Mouse (Mus musculus): ENCODE results near the gene Slc39a11. TPM values are rescaled to one million over a fixed set of nuclear protein-coding genes. Genes with fewer than 3 reads are reported as not detected.
A peak's percentile ranks its signal among the peaks of the same experiment; 100 is the strongest.
"Not testable (repeated sequence)": the region's sequence is repeated elsewhere in the genome, so short reads cannot be mapped to it uniquely, and the experiment has no call there.

Gene Slc39a11
- total and polyA plus RNA-seq, 3 experiments, result 5.0 to 9.9 (median 5.3) TPM

DNA sequence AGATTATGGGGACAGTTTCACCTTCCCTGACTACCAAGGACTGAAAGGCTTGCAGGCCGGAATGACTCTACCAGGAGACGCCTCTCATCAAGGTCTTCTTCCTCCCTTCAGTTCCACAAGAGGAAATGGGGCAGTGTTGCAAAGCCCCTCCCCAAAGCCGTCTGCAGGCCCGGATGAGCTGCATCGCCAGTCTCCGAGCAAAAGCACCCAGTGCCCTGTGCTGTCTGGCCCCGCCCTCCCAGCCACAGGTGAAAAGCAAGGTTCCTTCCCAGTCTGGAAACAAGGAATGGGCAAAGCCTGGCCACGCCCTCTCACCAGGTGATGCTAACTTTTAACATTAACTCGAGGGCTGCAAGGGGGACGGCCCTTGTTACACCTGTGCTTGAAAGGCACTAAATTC, 16.8 kb upstream of the Slc39a11 start:
- peaks cover 58% of the 10 kb centered on the region for H3K4me1 ChIP-seq (ENCODE audit: insufficient read depth, low read depth, low read length)
- no peaks in the 10 kb centered on the region for H3K27me3 ChIP-seq (ENCODE audit: insufficient read depth, low read length)
- peak overlapping the region; percentile 63; the same call in 1 of the 2 replicates for H3K4me3 ChIP-seq (ENCODE audit: low read depth, low read length)
- peak; percentile 25; the same call in 1 of the 2 replicates for ATAC-seq (ENCODE audit: extremely low read depth, insufficient number of reproducible peaks, low FRiP score, poor library complexity, severe bottlenecking)
- TF ChIP-seq CTCF (IDR thresholded peaks at IDR 0.05; ENCODE audit: low read depth, low read length) (no peak), GATA1 (IDR thresholded peaks at IDR 0.05; ENCODE audit: borderline replicate concordance, low read length) (no peak), TAL1 (conservative IDR thresholded peaks at IDR 0.05; ENCODE audit: low read depth, low read length) (no peak), GATA2 (IDR thresholded peaks at IDR 0.05; ENCODE audit: borderline replicate concordance, low read depth, low read length) (no peak), POLR2AphosphoS5 (IDR thresholded peaks at IDR 0.05; ENCODE audit: insufficient replicate concordance, low read depth, low read length) (no peak)
- peaks cover 83% of the 10 kb centered on the region for H3K36me3 ChIP-seq (replicated peaks)
- peak; percentile 46 for DNase-seq (ENCODE audit: low spot score)
- H3K9me3 ChIP-seq (replicated peaks), result no peaks in the 10 kb centered on the region

DNA sequence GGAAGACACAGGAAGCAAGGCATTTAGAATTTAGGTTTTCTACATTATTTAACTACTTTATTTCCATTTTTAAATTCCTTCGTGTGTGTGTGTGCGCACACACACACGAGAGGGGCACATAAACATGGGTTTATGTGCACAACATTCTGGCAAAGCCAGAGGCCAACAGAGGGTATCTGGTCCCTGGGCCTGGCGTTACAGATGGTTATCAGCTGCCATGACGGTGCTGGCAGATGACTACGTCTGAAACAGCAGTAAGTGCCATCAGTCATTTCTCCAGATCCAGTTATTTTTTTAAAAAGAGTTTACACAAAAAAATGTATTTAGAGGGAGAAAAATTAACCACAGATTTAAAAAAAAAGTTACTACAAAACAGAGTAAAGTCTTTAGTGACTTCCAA, 16.3 kb upstream of the Slc39a11 start:
- peaks cover 62% of the 10 kb centered on the region for H3K4me1 ChIP-seq (ENCODE audit: insufficient read depth, low read depth, low read length)
- no peak for DNase-seq (ENCODE audit: low spot score)
- H3K9me3 ChIP-seq (replicated peaks), result no peaks in the 10 kb centered on the region
- no peak for TF ChIP-seq POLR2AphosphoS5 (IDR thresholded peaks at IDR 0.05; ENCODE audit: insufficient replicate concordance, low read depth, low read length)
- no peak for TF ChIP-seq TAL1 (conservative IDR thresholded peaks at IDR 0.05; ENCODE audit: low read depth, low read length)
- no peak for TF ChIP-seq CTCF (IDR thresholded peaks at IDR 0.05; ENCODE audit: low read depth, low read length)
- TF ChIP-seq GATA2 (IDR thresholded peaks at IDR 0.05; ENCODE audit: borderline replicate concordance, low read depth, low read length), result no peak
- no peak for TF ChIP-seq GATA1 (IDR thresholded peaks at IDR 0.05; ENCODE audit: borderline replicate concordance, low read length)
- peaks cover 83% of the 10 kb centered on the region for H3K36me3 ChIP-seq (replicated peaks)
- no peak overlapping the region; the same call in 1 of the 2 replicates for H3K4me3 ChIP-seq (ENCODE audit: low read depth, low read length)
- peak; percentile 60 for ATAC-seq (ENCODE audit: extremely low read depth, insufficient number of reproducible peaks, low FRiP score, poor library complexity, severe bottlenecking)
- no peaks in the 10 kb centered on the region for H3K27me3 ChIP-seq (ENCODE audit: insufficient read depth, low read length)

DNA sequence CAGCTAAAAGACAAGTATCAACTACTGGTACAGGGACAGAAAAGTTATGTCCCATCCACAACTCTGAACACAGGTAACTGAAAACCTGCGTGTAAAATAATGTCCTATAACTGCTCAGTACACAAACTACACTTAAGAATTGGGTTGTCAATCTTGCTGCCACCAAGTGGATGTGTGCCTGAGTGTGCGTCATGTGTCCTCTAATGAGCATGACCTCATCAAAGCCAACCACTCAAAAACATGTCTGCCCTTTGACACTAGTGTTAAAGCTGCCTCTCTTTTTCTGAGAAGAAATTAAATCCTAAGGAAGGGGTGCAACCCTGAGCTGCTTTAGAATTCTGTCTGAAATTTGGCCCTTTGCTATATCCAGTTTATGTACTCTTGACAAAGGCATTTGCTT, 14.4 kb upstream of the Slc39a11 start:
- Histone ChIP-seq H3K9me3 (replicated peaks) (no peaks in the 10 kb centered on the region), H3K4me3 (ENCODE audit: low read depth, low read length) (no peak overlapping the region), H3K4me1 (ENCODE audit: insufficient read depth, low read depth, low read length) (peaks cover 52% of the 10 kb centered on the region), H3K27me3 (ENCODE audit: insufficient read depth, low read length) (no peaks in the 10 kb centered on the region), H3K36me3 (replicated peaks) (peaks cover 84% of the 10 kb centered on the region)
- TF ChIP-seq CTCF (IDR thresholded peaks at IDR 0.05; ENCODE audit: low read depth, low read length), result no peak
- TF ChIP-seq TAL1 (conservative IDR thresholded peaks at IDR 0.05; ENCODE audit: low read depth, low read length), result no peak
- TF ChIP-seq GATA1 (IDR thresholded peaks at IDR 0.05; ENCODE audit: borderline replicate concordance, low read length), result no peak
- TF ChIP-seq GATA2 (IDR thresholded peaks at IDR 0.05; ENCODE audit: borderline replicate concordance, low read depth, low read length), result no peak
- TF ChIP-seq POLR2AphosphoS5 (IDR thresholded peaks at IDR 0.05; ENCODE audit: insufficient replicate concordance, low read depth, low read length), result no peak
- ATAC-seq (ENCODE audit: extremely low read depth, insufficient number of reproducible peaks, low FRiP score, poor library complexity, severe bottlenecking) (no peak), DNase-seq (ENCODE audit: low spot score) (no peak)

DNA sequence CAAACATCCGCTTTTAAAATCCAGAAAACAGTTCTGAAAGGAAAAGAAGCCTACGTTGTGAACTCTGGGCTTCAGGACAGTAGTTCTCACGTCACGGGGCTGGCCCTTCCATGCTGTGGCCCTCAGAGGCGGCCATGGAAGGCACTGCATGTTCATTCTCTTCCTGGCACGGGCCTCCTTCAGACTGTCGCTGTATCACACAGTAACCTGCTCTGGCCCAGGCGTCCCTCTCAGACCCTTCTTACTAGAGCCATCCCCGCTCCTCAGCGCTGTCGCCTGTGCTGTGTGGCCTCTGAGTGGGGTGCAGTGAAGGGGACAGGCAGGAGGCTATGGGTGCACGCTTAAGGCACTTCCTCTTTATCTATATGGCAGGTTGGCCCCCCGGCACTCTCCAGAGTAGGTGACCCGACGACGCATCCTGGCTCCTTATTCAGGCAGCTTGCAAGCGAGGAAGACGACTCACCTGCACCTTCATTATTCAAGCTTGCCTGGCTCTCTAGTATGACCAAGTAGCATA, 12.0 kb upstream of the Slc39a11 start:
- peak; percentile 50 for DNase-seq (ENCODE audit: low spot score)
- peaks cover 83% of the 10 kb centered on the region for H3K36me3 ChIP-seq (replicated peaks)
- ATAC-seq (ENCODE audit: extremely low read depth, insufficient number of reproducible peaks, low FRiP score, poor library complexity, severe bottlenecking), result peak; percentile 51; the same call in 1 of the 2 replicates

DNA sequence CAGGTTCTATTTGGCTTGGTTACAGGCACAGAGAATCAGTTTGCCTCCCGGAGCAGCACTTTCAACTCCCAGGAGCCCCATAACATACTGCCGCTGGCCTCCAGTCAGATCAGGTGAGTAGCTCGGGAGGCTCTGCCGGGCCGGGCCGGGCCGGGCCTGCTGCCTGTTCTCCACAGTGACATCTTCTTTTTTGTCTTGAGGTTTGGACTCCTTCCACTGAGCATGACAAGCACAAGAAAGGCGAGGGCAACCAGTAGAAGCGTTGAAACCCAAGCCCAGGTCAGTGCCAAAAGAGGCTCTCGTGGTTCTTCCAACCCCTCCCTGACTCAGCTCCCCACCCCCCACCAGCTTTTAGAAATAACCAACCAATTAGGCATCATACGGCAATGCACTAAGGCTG, 11.1 kb upstream of the Slc39a11 start:
- H3K4me1 ChIP-seq (ENCODE audit: insufficient read depth, low read depth, low read length), result peaks cover 29% of the 10 kb centered on the region
- no peak for ATAC-seq (ENCODE audit: extremely low read depth, insufficient number of reproducible peaks, low FRiP score, poor library complexity, severe bottlenecking)
- TF ChIP-seq GATA1 (IDR thresholded peaks at IDR 0.05; ENCODE audit: borderline replicate concordance, low read length) (no peak), TAL1 (conservative IDR thresholded peaks at IDR 0.05; ENCODE audit: low read depth, low read length) (no peak), GATA2 (IDR thresholded peaks at IDR 0.05; ENCODE audit: borderline replicate concordance, low read depth, low read length) (no peak), POLR2AphosphoS5 (IDR thresholded peaks at IDR 0.05; ENCODE audit: insufficient replicate concordance, low read depth, low read length) (no peak), CTCF (IDR thresholded peaks at IDR 0.05; ENCODE audit: low read depth, low read length) (no peak)

More for the DNA sequence above, 12.0 kb upstream of the Slc39a11 start:
- TF ChIP-seq GATA2 (IDR thresholded peaks at IDR 0.05; ENCODE audit: borderline replicate concordance, low read depth, low read length) (no peak), TAL1 (conservative IDR thresholded peaks at IDR 0.05; ENCODE audit: low read depth, low read length) (no peak), POLR2AphosphoS5 (IDR thresholded peaks at IDR 0.05; ENCODE audit: insufficient replicate concordance, low read depth, low read length) (no peak), CTCF (IDR thresholded peaks at IDR 0.05; ENCODE audit: low read depth, low read length) (no peak), GATA1 (IDR thresholded peaks at IDR 0.05; ENCODE audit: borderline replicate concordance, low read length) (no peak)
- H3K4me3 ChIP-seq (ENCODE audit: low read depth, low read length), result peak overlapping the region; percentile 40; the same call in 1 of the 2 replicates
- no peaks in the 10 kb centered on the region for H3K9me3 ChIP-seq (replicated peaks)
- H3K4me1 ChIP-seq (ENCODE audit: insufficient read depth, low read depth, low read length), result peaks cover 32% of the 10 kb centered on the region
- H3K27me3 ChIP-seq (ENCODE audit: insufficient read depth, low read length), result no peaks in the 10 kb centered on the region

DNA sequence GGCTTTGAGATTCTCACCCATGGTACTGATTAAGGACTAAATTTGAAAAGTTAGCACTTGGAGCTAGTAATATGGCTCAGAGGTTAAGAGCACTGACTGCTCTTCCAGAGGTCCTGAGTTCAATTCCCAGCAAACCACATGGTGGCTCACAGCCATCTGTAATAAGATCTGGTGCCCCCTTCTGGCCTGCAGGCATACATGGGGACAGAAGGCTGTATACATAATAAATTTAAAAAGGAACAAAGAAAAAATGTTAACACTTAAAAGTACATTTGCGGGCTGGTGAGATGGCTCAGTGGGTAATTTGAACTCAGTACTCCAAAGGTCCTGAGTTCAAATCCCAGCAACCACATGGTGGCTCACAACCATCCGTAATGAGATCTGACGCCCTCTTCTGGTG, 10.3 kb upstream of the Slc39a11 start:
- H3K4me3 ChIP-seq (ENCODE audit: low read depth, low read length); ATAC-seq (ENCODE audit: extremely low read depth, insufficient number of reproducible peaks, low FRiP score, poor library complexity, severe bottlenecking); H3K27me3 ChIP-seq (ENCODE audit: insufficient read depth, low read length); H3K9me3 ChIP-seq (replicated peaks); DNase-seq (ENCODE audit: low spot score): not testable (repeated sequence)
- H3K4me1 ChIP-seq (ENCODE audit: insufficient read depth, low read depth, low read length), result peaks cover 29% of the 10 kb centered on the region
- peaks cover 91% of the 10 kb centered on the region for H3K36me3 ChIP-seq (replicated peaks)

More for the DNA sequence above, 11.1 kb upstream of the Slc39a11 start:
- Histone ChIP-seq H3K36me3 (replicated peaks) (peaks cover 86% of the 10 kb centered on the region), H3K27me3 (ENCODE audit: insufficient read depth, low read length) (no peaks in the 10 kb centered on the region), H3K4me3 (ENCODE audit: low read depth, low read length) (no peak overlapping the region), H3K9me3 (replicated peaks) (no peaks in the 10 kb centered on the region)
- no peak for DNase-seq (ENCODE audit: low spot score)
